Mouse (Mus musculus): Measurements from ENCODE around the gene Esp6.
"Not testable (repeated sequence)": the region's sequence is repeated elsewhere in the genome, so short reads cannot be mapped to it uniquely, and the experiment has no call there.

Gene Esp6

DNA sequence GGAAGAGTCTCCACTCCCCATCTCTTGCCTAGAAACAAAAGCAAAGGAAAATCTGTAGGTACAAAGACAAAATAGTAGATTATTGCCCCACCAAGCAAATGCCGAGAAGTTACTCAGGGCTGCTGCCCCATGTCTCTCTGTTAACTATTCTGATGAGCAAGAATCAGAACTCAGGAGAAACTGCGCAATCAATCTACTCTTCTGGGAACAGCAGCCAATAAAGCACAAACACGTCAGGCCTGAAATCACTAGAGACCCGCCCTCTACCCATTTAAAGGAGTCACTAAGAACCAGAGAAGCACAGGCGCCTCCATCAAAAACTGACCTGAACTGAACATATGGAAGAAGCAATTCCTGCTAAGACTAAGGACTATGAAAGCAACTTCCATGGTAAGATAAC lies at the start of gene Esp6:
Esp6 (plus strand) TSS at position 301 of the 400 bp plus-strand sequence.
- no peak for DNase-seq (ENCODE audit: low spot score in 2 of 2)

DNA sequence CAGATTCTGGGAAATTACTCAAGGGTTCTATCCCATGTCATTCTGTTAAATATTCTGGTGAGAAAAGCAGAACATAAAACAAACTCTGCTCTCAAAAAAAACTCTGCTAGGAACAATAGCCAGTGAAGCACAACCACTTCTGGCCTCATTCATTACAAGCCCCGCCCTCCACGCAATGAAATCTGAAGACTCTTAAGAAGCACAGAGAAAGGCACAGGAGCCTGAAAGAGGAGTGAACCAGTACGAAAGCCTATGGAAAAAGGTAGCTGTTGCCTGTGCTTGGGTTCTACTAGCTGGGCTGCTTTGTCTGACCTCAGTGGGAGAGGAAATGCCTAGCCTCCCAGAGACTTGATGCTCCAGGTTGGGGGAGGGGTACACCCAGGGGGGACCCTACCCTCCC lies 41.5 kb upstream of the Esp6 start, which contains the start of gene Esp8:
Esp8 (plus strand) TSS at position 205 of the 400 bp plus-strand sequence.
- no peak for DNase-seq (ENCODE audit: low spot score in 2 of 2)

DNA sequence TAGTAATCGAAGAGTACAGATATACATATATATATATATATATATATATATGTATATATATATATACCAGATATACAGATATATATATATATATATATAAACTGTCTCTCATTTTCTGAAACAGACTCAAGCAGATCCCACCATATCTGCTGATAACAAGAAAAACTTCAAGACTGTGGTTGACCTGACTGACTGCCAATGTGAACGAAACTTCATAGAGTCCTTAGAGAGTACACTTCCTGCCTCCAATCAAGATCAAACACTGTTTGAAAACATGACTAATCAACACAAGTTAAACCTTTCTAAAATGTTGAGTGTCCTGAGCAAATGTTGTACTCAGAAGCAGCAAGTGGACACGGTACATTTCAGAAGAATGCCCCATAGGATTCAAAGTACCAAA lies 31.5 kb upstream of the Esp6 start:
- no peak for DNase-seq (ENCODE audit: low spot score in 2 of 2)

DNA sequence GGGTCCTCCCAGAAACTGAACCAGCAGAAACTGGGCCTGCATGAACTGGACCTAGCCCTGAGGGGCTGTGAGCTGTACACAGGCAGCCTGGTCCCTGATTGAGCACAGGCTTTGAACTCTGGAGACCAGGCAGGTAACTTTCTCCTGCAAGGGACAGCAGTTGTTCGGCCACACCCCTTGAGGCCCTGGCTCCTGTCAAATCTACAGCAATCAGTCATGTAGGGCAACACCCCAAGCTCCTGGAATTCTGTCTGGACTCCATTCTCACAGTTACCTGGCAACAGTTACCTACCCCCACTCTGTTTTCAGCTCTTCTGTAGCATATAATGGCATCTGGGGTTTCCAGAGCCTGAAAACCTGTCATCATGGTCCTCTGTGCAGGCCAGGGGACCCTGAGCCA lies 30.2 kb upstream of the Esp6 start:
- no peak for DNase-seq (ENCODE audit: low spot score in 2 of 2)

DNA sequence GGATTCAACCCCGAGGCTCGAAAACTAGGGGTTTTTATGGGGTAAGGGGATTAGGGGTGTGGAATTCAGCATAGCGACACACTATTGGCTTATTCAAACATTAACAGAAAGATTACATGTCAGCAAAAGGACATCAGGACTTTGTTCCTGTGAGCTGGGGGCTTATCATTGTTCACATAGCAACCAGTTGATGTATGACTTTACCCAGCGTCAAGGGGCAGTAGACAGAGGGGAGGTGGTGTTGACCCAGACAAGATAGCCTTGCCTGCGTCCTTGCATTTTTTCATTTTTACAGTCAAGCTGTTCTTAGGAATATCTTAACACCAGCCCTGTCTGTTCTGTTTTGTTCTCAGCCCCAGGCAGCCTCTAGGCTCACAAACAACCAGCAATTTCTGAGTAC lies 14.3 kb upstream of the Esp6 start:
- DNase-seq (ENCODE audit: low spot score in 2 of 2) = not testable (repeated sequence)

DNA sequence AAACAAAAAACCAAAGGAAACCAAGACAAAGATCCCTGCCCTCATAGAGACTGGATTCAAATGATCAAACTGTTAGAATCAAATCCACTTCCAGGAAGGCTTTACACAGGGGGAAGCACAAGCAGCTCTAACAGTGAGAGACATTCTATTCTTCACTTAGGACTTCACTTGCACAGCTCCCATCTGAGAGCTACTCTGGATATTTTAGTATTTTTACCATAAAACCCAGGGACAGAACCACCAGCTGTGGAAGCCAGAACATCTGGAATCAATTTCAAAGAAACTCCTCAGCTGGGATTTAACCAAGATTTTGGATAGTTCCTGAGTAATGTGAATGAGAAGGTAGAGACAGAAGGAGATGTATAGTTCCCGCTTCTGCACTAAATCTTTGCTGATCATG lies 7.8 kb upstream of the Esp6 start:
- DNase-seq (ENCODE audit: low spot score in 2 of 2) = no peak

DNA sequence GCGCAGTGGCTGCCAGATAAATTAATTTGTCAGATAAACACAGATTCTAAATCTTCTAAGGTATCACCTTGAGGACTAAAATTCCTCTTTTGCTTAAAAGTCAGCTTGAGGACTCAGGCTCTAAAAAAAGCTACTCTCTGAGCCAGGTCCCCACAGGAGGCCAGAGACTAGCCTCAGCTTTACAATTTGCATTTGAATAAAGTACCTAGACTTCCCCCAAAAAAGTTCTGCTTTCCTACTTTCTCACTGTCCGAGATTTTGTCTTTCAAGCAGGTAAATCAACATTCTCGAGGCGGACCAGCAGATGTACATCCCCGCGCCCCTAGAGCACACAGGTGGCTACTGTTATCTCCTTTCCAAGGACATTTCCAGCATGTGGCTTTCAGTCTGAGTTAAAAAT lies 22.6 kb downstream of the Esp6 start:
- DNase-seq (ENCODE audit: low spot score in 2 of 2) = not testable (repeated sequence)

DNA sequence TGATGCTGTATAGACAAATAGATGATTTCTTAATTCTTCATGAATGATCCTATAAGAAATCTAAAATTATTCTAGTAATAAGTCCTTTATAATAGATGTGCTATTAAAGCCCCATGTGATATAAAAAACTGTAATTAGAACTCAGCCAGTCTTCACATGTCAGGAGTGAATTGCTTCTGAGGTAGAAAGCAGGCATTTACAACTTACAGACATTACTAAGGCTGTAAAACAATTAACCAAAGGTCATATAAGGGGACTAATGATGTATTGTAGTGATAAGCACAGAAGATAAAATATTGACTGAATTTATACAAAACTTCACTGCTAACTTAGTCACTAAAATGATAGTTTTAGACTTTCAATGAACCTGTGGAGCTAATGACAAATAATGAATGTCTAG lies 30.0 kb downstream of the Esp6 start:
- DNase-seq (ENCODE audit: low spot score in 2 of 2) = no peak

DNA sequence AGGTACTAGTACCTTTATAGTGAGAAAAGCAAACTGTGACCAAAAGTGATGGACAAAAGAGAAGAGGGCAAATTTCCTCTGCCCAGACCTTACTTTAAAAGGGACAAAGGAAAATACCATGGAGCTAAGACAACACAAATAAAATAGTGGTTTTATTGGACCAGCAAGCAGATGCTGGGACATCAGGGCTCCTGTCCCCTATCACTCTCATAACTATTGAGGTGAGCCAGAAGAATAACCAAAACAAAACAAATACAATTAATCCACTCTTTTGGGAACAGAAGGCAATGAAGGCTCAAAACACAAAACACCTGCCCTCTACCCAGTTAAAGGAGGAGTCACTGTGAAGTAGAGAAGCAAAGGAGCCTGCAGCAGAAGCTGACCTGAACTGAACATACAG lies 37.0 kb downstream of the Esp6 start, which contains the start of gene Esp4:
Esp4 (plus strand) TSS at position 301 of the 400 bp plus-strand sequence.
- DNase-seq (ENCODE audit: low spot score in 2 of 2) = no peak
